Comparison of ENCODE assay signal across 17 mouse cellular contexts in genomic region chr4:105604607-105605006, GRCm38 (mm10).
"Had no signal": no experiment of that assay in that cellular context is flagged by ENCODE, and none has a peak within 500 bp of the region (broad histone marks: within the 10 kb centered on the region; RNA-seq: fewer than 3 reads in every experiment).

No protein-coding gene starts in this region.

- ATAC-seq: liver, postnatal 0 days; midbrain, embryonic 13.5 days; midbrain, embryonic 15.5 days had no signal

- H3K27me3 ChIP-seq: liver, embryonic 13.5 days; liver, embryonic 15.5 days; megakaryocyte, embryonic 14.5 days; midbrain, embryonic 13.5 days; midbrain, embryonic 15.5 days; neural tube, embryonic 12.5 days; stomach, embryonic 15.5 days had no signal

- H3K4me2 ChIP-seq: liver, embryonic 11.5 days; liver, embryonic 13.5 days; liver, embryonic 15.5 days; midbrain, embryonic 11.5 days; midbrain, embryonic 13.5 days; midbrain, embryonic 15.5 days; neural tube, embryonic 12.5 days; stomach, embryonic 15.5 days had no signal

- DNase-seq: liver; liver, embryonic 13.5 days; liver, postnatal 0 days; right cerebral cortex, postnatal 14 days; thymus, adult 2 months; thymus, postnatal 25 days; thymus, postnatal 4 days had no signal

- H3K9me3 ChIP-seq: liver, embryonic 13.5 days; liver, embryonic 15.5 days; megakaryocyte, embryonic 14.5 days; midbrain, embryonic 13.5 days; midbrain, embryonic 15.5 days; neural tube, embryonic 12.5 days; stomach, embryonic 15.5 days had no signal

- H3K4me1 ChIP-seq: liver, embryonic 13.5 days; liver, embryonic 15.5 days; midbrain, embryonic 15.5 days; neural tube, embryonic 12.5 days; stomach, embryonic 15.5 days had no signal

- H3K27ac ChIP-seq: liver, embryonic 13.5 days; liver, embryonic 15.5 days; macrophage; midbrain, embryonic 13.5 days; midbrain, embryonic 15.5 days; neural tube, embryonic 12.5 days; stomach, embryonic 15.5 days; stomach, postnatal 0 days had no signal

- H3K9ac ChIP-seq: liver, embryonic 13.5 days; liver, embryonic 15.5 days; liver, postnatal 0 days; midbrain, embryonic 13.5 days; midbrain, embryonic 15.5 days; neural tube, embryonic 12.5 days; stomach, embryonic 15.5 days had no signal

- H3K36me3 ChIP-seq: liver, embryonic 13.5 days; liver, embryonic 15.5 days; midbrain, embryonic 13.5 days; midbrain, embryonic 15.5 days; neural tube, embryonic 12.5 days; stomach, embryonic 15.5 days had no signal

- H3K4me3 ChIP-seq: liver, embryonic 13.5 days; liver, embryonic 15.5 days; megakaryocyte, embryonic 14.5 days; midbrain, embryonic 13.5 days; midbrain, embryonic 15.5 days; neural tube, embryonic 12.5 days; stomach, embryonic 15.5 days had no signal
